Mouse (Mus musculus): ENCODE measurements around the gene Il10rb.

Gene Il10rb

DNA sequence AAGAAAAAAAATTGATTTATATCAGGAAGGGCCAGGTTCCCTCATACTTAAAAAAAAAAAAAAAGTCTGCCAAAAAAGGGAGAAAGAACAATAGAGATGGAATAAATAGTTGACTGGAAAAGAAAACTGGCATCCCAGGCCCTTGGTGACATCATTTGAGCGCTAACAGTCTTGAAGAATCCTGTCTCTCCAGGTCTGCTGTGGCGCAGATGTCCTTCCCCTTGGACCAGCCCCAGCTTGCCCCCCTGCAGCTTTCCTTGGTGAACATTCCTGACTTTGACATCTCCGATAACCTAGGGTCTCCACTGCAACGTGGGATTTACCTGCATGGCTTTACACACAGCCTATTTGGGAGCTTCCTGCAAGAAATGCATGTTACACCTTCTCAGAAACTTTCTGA is 24.4 kb upstream of the Il10rb start:
- in situ Hi-C loops (cut with MboI, MseI) = no loop called here

DNA sequence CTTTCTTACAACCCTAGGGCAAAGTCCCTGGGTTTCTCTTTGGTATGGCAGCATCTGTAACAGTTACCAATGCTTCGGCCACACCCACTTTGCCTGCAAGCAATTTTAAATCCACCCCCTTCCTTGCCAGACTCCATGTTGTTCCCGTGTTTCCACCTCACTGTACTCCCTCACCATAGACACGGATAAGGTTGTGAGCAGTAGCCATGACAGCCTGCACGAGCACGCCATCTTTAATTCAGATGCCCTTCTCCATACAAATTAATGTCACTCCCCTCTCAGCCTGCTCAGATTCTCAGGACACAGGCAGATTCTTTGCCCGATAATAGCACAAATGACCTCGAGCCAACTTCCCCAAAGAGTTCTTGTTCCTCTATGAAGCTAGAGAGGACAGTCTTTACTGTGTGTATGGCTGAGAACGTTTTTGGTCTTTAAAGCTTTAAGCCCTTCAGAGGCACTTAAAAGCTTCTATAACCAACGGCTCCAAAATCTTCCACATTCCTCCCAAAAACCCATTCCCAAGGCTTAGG is 23.6 kb upstream of the Il10rb start:
- in situ Hi-C loops (cut with MboI, MseI) = no loop called here

DNA sequence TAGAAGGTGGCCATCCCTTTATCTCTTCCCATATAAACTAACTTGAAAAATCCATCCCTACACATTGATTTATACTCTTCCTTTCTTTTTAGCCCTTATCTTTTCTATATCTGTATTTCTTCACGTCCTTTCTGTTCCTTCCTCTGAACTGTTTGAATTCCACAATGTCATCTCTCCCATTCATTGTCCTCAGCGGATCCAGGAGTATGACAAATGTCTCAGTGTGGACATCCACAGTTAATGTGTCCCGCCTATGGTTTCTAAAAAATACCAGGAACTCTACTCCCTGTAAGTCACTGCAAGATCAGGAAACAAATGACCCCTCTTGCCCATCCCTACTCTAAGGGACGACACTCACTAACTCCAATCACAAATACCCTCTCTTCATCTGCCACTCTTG is 21.7 kb upstream of the Il10rb start:
- in situ Hi-C loops (cut with MboI, MseI) = no loop called here

DNA sequence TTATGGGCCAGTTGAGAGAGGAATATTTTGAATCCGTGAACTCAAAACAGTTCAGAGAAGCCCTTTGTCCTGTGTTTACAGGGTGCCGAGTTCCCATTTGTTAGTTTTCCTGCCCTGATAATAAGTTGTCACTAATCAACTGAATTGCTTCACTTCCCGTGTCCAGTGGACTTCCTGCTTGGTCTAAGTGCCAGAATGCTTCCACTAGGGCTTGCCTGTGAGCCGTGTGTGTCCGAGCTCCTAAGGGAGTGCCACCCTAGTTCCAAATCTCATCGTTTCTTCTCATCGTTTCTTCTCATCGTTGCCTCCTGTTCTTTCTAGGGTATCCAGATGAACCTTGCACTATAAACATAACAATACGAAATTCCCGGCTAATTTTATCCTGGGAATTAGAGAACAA is 20.3 kb upstream of the Il10rb start:
- in situ Hi-C loops (cut with MboI, MseI) = no loop called here

DNA sequence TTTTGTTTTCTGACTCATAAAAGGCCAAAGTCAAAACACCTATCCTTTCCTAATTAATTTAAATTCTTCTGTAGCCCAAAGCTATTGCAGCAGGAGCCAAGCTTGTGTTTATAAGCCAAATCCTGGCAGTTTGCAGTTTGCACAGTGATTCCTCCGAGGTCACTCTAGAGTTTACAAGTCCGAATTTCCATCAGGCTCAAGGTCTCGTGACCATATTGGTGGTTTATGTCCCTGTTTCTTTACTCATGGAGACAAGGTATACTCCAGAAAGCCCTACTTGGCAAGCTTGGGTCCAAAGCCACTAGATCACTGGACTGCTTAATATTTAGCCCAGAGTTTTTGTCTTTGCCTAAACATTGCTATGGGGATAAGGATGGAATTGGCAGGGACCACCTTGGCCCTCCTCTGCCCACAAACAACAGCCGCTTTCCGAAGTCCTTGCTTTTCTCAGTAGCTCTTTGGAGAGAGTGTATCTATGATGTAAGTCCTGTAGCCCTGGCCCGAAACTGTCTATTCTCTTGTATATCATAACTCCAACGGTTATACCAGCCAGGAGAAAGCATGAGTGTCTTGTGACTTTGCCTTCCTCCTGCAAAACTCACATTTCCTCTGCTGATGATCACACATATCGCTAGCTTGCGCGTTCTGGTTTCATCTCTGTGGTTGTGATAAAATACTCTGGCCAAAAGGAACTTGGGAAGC is 19.4 kb upstream of the Il10rb start:
- in situ Hi-C loops (cut with MboI, MseI) = no loop called here

DNA sequence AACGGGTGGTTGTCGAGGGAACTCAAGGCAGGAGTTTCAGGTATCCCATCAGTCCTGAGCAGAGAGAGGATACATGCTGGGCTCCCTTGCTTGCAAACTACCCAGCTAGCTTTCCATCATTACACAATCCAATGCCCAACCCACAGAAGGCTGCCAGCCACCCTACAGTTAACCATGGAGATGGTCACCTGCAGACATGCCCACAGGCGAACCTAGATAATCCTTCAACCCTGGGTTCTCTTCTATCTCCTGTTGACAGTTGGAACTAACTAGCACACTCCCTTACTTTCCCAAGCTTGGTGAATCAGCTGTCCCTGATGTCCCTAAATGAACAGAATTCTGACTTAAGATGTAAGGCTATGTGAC is 18.9 kb upstream of the Il10rb start:
- in situ Hi-C loops (cut with MboI, MseI) = no loop called here

DNA sequence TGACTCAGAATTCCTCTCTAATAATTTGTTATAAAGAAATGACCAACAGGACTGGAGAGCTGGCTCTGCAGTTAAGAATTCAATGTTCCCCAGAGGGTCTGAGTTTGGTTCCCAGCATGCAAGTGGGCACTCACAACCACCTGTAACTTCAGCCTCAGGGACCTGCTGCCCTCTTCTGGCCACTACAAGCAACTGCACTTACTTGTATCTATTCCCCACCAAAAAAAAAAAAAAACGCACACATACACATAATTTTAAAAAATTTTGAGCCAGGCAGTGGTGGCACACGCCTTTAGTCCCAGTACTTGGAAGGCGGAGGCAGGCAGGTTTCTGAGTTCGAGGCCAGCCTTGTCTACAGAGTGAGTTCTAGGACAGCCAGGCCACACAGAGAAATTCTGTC is 15.9 kb upstream of the Il10rb start:
- in situ Hi-C loops (cut with MboI, MseI) = no loop called here

DNA sequence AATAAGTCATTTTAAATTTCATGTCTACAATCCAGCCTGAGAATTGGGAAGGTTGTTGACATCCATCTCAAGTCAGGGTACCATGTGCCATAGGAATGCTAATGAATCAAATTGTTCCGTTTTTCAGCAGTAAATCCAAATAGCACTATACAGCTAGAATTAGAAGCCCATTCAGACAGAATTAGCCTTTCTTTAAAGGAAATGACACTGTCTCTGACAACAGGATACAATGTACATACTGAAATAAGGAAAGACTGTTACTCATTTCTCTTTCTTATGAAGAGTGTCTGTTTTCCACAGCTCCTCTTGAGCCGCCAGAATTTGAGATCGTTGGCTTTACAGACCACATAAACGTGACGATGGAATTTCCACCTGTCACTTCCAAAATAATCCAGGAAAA is 14.5 kb upstream of the Il10rb start, which contains the start of gene Gm21970:
Gm21970 (plus strand) TSS at position 301 of the 400 bp plus-strand sequence.
- in situ Hi-C loops (cut with MboI, MseI) = no loop called here

DNA sequence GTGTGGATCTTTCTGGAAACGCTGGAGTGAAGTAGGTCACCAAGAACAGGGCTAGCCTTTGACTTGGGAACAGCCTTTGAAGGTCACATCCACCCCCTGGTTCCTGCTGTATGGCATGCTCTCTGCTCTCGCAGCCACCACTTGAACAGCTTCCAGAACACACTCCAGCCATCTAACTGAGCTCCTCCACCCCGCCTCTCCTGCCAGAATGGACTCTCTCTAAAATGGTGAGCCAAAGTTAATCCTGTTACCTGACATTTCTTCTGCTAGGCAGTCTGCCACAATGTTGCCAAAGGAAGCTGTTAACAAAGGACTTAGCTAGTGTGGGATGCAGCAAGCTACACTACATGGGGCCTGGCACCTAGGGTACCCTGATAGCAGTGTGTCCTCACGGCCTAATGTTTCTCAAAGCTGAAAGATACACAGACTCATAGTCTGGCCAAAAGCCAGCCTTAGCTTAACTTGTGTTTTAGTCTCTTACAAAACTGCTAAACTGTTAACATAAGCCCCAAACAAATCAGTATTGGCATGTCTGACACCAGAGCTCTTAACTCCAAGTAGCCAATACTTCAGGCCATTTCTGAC is 11.0 kb upstream of the Il10rb start:
- in situ Hi-C loops (cut with MboI, MseI) = loop anchor here (5.0 kb wide), 1 partner anchor 38 kb away; no protein-coding TSS in a partner anchor

DNA sequence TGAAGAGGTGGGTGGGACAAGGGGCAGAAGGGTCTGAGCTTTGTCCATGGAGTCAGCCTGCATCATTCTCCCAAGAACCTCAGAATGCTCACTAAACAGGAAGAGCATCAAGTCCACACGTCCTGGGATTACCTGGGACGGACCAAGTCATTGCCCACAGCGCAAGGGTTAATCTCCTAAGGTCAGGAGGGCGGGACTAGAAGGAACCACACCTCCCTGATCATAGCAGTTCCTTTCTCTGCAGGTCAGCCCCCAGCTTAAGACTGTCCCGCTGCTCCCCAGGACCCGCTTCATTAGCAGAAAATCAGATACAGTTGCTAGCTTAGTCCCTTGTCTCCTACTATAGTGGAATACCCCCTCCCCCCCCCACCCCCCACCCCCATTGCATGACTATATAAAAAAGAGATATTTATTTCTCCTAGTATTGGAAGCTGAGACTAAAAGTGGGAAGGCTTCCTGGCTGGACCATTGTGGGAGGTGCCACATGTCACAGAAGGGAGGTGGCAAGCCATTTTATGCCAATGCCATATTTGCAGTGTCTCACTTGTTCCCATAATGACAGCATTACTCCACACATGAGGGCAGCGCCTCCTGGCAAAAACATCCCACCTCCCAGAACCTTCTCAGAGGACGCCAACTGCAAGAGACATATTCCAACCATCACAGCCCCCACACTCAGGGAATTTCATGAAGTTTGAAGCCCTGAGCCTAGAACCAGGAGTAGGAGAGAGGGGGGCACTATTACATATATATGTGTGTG is 10.2 kb upstream of the Il10rb start:
- in situ Hi-C loops (cut with MboI, MseI) = loop anchor here (5.0 kb wide), 1 partner anchor 39 kb away; no protein-coding TSS in a partner anchor

DNA sequence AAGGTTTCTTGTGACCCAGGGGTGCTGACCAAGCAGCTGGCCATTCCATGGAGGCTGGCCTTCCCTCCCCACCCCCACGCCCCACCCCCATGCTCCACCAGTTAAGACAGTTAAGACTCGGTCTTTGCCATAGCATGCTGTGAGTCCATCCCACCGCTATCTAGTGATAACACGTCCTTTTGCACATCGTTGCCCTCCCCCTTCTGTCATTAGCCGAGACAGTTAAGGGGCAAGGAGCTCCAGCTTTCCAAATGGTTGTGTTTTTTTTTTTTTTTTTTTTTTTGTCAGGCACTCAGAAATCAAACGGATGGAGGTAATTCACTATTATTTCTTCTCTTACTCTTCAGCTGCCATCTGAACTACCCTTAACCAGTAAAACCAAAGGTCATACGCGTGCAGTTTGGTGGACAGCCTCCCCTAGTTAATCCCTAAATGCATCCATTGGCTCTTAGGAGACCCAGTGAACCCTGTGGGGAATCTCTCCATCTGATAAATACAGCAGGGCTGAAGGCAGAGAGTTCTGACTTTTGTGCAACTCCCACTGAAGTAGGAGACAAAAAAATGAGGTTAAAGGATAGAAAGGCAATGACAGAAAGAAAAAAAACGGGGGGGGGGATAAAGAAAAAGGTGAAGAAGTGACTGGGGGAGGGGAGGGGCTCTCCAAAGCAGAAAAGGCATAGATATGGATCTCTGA is 9.0 kb upstream of the Il10rb start:
- in situ Hi-C loops (cut with MboI, MseI) = loop anchor here (5.0 kb wide), 1 partner anchor 40 kb away; no protein-coding TSS in a partner anchor

DNA sequence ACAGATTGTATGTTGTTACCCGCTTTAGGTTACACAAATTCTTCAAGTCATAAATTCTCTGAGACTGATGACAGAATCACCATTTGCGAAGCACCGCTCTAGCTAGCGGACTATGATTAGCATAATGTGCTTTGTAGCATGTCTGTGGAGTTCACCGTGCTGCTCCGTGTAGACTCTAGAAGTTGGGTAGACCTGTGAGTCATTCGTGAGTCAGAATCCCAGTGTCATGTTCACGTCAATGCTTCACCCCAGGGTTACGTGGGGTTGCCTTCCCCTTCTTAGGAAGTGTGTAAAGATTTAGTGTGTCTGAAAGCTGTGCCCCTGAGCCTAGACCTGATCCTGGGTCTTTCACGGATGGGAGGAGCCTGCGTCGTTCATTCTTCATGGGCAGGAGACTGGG is 7.9 kb upstream of the Il10rb start:
- in situ Hi-C loops (cut with MboI, MseI) = loop anchor here (5.0 kb wide), 1 partner anchor 41 kb away; no protein-coding TSS in a partner anchor

DNA sequence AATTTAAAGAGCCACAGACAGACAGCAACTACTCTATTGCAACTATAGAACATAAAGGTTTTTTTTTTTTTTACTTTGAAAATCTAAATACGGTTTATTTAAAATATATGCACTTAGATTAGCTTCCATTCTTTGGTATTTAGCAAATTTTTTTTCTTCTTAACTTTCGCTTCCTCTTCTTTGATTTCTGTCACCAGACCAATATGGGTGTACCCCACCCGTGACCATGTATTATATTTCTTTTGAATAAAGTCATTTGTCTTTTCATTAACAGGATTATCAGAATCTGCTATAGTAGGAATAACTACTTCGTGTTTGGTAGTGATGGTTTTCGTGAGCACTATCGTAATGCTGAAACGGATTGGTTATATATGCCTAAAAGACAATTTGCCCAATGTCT is 7.0 kb upstream of the Il10rb start:
- in situ Hi-C loops (cut with MboI, MseI) = loop anchor here (5.0 kb wide), 1 partner anchor 42 kb away; no protein-coding TSS in a partner anchor

DNA sequence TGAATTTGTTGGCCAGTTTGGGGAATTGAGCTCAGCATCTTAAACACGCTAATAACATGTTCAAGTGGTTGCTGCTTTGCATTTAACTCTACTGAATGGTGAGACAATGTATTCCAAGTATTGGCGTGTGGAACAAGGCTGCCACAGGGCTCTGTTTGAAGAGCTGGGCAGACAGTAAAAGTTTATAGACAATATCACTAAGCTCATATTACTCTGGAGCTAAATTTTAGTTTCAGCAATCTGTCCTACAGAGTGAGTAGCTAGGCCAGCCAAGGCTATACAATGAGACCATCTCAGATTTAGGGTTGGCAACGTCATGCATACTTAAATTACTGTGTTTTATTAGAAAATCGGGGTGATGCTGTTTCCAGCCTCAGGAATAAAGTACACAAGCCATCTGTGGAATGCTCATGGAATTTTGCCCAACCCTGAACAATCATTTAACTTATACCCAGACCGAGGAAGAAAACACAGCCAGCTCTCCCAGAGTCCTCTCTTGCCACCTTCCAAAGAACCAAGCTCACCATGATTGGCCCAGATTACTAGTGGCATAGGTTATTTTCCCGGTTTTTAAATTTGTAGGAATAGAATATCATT is 4.3 kb upstream of the Il10rb start:
- in situ Hi-C loops (cut with MboI, MseI) = no loop called here

DNA sequence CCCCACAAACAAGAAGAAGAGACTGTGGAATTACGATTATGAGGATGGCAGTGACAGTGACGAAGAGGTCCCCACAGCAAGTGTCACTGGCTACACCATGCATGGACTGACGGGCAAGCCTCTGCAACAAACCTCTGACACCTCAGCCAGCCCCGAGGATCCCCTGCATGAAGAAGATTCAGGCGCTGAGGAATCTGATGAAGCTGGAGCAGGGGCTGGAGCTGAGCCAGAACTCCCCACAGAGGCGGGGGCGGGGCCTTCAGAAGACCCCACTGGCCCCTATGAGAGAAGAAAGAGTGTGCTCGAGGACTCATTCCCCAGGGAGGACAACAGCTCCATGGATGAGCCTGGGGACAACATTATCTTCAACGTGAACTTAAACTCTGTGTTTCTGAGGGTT is 2.2 kb upstream of the Il10rb start:
- in situ Hi-C loops (cut with MboI, MseI) = no loop called here

DNA sequence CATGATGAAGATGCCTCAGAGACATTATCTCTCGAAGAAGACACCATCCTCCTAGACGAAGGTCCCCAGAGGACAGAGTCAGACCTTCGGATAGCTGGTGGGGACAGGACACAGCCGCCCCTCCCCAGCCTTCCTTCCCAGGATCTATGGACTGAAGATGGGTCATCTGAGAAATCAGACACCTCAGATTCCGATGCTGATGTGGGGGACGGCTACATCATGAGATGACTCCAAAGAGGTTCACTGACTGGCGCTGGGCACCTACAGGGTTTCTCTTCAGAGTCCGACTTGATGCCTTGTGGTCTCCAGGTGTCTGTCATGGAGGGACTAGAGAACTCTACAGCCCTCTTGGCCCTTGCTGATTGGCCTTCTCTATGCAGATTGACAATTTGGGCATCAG is 1.8 kb upstream of the Il10rb start:
- in situ Hi-C loops (cut with MboI, MseI) = no loop called here

DNA sequence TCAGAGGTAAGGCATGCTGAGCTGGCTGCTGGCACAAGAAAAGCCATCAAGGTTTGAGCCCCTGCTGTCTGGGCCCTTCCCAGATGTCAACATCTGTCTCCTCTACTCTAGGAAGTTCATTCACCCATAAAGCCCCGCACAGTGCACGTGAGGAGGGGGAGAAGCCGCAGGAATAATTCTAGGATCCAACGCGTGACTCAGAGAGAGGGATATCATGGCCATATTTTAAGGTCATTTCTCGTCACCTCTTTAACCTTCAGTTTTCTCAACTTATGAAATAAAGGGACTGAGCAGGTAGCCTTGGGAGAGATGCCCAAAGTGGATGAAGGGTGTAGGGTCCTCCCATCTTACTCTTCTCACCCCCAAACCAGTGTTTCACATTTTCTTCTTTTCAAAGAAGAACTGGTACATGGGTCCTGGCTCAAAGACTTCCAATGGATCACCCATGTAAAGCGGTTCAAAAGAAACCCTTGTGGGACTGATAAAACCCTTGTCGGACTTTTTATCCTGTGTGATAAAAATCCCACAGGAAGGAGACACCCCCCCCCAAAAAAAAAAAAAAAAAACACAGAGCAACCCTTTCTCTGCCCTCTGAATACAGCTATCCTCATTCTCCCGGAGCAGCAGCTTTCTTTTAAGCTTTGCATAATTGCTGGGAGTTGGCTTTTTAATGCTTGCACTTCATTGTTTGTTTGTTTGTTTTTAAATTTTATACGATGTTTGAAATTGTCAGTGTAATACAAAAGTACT is 961 bp upstream of the Il10rb start:
- in situ Hi-C loops (cut with MboI, MseI) = loop anchor here (5.0 kb wide), 1 partner anchor 52 kb away; no protein-coding TSS in a partner anchor

DNA sequence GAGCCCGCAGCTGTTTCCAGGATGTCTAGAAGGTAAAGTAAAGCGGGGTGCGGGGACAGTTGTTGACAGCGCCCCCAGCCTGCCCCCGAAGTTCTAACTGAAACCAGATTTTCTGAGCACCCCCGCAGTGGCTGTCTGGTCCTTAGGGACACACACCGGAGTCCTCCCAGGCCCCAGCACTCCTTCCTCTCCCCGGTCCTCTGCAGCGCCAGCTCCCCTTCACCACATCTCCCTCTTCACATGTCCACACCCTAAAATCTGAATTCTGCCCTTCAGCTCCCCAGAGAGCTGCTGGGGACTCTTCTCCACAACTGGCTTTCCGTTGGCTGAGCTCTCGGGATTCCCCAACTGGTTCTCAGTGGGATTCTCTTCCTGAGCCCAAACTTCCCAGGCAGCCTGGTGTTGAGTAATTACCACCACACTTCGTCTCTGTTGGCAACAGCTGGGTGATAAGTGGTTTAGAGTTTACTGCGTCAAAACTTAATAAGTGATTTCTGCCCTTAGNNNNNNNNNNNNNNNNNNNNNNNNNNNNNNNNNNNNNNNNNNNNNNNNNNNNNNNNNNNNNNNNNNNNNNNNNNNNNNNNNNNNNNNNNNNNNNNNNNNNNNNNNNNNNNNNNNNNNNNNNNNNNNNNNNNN is 739 bp downstream of the Il10rb start:
- in situ Hi-C loops (cut with MboI, MseI) = loop anchor here (5.0 kb wide), 1 partner anchor 51 kb away; no protein-coding TSS in a partner anchor

DNA sequence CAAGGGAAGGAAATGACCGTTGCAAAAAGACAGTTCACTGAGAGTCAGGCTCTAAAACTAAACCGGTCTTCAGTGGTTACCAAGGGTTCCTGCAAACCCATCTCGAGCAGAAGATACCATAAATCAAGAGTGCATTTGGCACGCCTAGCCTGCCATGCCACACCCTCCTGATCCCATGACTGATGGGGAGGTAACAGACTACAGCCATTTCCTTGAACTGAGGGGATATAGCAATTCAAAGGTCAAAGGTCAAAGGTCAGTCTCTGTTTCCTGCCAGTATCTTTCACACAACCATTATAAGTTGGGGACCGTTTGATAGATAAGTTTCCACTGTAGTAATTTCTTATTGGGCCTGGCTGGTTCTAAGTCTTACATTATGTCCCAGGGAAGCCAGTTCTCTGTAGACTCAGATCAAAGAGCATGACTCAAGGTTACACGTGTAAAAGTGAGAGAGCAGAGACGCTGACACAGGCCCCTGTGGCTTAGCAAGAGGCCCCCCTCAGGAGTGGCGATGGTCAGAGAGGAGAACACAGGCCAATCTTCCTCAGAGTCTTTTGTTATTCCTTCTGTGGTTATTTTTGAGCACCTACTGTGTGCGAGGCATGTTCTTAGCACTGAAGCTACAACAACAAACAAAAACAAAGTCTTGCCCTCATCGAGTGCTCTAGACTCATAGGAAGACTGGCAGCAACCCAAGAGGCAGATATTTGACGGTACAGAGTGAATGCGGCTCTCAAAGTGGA is 7.3 kb downstream of the Il10rb start:
- in situ Hi-C loops (cut with MboI, MseI) = no loop called here

Measured in T-helper 1 cell (primary cell).